Mouse (Mus musculus) right cerebral cortex, adult 2 months (tissue): ENCODE data around the gene Zzef1.

Source experiments
- DNase-seq, 2 experiments: peaks; one replicate each; pipeline ENCODE4 v3.0.0; 2021 to 2022; ENCODE audit warnings: low spot score in 2 of 2

Gene Zzef1

DNA sequence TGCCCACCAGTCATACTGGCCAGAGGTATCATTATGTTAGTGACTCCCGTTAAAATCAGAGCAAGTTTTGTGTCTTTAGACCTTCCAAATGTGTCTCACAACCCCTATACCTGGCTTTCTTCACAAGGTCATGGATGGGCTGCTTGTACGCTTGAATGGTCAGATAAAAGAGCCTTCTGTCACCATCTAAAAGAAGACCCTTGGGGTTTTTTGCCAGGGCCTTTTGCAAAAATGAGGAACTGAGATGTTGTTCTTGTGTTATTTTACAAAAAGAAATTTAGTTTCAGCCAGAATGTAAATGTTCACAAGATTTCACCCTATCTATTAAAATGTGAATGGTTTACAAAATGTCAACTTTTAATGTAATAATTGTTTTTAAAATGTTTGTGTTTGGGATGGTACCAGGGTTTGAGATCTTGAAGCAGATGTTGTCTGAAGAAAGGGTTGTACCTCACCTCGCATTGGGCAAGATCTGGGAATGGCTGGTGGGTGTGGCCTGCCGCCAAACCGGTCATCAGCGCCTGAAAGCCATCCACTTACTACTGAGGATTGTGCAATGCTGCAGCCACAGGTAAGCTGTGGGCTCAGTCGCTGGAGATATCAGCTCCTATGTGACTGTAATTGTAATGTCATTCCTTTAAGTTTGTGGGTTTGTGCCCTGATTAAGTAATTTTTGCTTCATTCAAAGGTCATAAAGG, 121.4 kb downstream of the Zzef1 start:
- DNase-seq = no peak

DNA sequence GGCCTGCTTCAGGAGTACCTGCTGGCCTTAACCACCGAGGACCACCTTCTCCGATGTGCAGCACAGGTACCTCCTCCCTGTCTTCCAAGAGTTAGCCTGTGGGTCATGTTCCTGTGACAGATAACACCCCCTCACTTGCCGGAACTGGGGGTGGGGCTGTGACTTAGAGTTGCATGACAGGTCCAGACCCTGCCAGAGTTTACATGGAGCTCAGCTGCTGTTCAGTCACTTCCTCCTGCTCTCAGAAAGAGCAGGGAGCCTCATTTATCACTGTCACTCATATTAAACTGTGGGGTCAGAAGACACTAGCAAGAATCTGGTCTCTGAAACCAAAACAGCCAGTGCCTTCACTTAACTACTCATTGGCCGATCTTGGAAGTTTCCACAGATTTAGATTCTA, 127.1 kb downstream of the Zzef1 start:
- DNase-seq = no peak

DNA sequence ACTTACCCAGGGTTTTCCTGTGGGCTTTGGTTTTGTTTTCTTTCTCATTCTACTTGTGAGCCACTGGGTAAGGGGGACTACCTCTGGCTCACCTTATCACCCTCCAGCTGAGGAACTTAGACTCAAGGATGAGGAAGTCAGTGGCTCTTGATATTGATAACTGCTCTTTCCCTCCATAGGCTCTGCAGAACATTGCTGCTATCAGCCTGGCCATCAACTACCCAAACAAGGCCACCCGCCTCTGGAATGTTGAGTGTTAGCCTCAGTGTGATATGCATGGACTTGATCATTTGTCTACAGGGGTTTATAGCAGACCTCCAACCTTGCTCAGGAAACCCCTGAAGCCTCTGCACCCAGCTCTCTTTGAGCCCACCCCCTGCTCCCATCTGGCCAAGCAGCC, 128.4 kb downstream of the Zzef1 start:
- DNase-seq = no peak

DNA sequence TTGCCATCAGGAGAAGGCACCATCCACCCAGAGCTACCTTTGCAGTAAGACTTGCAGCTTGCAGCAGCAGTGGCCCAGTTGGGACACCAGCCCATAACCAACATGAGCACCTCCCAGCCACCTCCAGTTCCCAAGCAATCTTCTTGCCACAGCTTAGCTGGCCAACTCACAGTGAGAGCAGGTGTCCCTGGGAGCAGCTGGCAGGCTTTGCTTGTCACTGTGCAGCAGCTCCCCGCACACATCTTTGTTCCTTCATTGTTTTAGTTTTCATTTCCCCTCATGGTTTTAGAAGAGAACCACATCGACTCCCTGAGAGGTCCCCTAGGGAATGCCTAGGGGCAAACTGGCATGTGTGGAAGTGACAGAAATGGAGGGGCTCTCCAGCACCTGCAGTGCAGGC, 129.0 kb downstream of the Zzef1 start:
- DNase-seq = no peak

DNA sequence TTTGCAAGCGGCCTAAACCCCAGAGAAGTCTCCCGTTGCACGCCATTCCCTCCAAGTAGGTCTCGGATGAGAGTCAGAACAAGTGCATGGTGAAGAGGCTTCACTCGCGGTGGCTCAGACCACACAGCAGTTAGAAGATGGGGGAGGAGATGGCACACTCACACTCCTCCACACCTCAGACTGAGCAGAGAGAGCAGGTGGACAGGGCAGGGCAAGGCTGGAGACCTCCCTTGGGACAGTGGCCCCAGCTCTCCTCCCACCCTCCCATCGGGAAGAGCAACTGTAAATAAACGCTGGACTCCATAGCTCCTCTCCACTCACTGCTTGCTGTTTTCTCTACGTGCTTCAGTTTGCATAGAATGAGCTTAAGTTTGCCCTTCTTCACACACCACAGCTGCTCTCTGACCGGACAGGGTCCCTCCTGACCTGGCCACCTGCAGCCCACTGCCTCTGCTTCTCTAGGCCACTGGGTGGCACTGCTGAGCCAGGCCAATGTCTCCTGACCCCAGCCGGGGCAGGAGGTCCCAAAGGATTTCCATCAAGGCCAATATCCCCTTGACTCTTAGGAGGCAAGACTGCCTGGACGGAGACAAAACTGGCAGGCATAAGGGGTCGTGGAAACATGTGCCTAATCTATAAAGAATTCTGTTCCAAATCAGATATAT, 130.3 kb downstream of the Zzef1 start:
- peak; percentile 37 to 56 for DNase-seq

DNA sequence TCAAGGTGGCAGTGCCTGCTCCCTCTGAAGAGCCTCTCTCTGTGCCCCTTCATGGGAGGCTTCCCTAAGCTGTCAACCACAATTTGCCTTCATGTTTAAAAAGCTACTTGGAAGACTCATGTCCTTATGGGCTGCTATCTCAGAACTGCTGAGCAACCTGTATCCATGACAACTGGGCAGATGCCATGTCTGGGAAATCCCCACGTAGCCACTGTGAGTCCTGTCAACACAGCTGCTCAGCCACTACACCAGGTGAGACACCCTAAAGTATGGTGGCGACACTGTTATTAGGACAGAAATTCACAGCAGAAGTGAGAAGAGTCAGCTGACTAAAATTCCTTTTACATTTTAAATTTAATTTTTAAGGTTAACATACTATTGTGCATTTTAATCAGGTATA, 132.5 kb downstream of the Zzef1 start:
- DNase-seq = peak in 1 of 2 experiments; percentile 47

DNA sequence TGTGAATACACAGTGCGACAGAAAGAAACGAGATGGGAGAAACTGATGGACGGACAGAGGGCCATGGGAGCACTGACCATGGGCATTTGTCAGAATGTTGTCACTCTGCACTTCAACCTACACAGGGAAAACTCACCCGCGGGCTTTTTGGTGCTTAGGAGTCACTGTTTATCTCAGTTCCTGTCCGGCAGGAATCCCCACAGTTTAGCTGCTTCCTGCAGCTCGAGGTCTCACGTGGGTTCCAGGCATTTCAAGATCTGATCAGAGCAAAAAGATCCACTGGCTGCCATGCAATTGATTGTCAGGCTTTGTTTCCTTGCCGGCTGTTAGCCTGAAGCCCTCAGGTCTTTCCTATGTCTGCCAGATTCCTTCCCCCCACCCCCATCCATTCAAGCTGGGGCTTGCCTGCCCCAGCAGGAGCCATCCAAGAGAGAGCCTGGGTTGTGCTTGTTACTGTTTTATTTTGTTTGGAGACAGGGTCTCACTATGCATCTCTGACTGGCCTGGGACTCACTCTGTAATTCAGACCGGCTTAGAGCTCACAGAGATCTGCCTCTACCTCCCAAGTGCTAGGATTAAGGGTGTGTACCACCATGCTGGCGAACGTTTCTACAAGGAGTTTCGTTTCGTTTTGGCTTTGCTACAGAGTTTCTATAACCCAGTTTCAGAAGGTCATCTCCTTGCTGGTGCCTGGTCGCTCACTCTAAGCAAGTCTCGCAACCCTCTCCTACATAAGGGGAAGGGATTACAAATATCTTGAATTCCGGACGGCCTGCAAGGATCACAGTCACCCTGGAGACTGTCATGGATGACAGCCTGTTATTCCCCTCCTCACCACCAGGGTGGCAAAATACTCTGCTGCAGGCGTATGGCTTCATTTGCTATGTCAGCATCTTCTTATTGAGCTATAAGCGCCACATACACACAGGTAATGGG, 144.4 kb downstream of the Zzef1 start:
- DNase-seq = peak in 1 of 2 experiments; percentile 31

DNA sequence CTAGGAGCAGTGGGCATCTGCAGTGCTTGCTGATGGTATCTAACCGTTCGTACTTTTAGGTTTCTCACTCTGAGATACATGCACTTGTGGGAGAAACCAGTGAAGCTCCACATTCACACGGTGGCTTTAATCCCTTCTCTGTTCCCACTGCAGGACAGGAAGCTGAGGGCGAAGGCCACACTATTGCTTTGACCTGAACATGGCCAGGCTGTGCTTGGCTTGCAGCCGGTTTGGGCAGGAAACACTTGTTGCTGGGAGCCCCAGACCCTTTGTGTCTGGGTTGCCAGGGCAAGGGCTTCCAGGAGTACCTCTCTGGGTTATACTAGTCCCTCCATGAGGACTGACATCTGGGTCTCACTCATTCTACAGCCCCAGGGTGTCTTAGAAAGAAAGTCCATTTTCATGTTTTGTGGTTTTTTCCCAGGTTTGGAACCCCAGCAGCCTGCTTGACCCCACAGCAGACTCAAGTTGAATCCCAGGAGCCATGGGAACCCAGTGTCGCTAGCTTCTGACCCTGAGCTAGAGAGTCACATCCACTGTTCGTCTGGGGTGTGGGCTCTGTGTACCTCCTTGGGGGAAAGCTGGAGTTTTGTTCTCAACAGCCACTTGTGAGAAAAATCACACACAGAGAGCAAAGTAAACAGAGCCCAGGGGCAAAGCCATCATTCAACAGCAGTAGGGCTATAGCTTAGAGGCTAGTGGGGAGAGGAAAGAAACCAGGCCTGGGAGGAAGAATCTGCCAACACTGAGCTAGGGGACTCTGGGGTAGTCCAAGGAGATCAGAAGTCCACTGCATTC, 149.2 kb downstream of the Zzef1 start:
- DNase-seq = no peak

DNA sequence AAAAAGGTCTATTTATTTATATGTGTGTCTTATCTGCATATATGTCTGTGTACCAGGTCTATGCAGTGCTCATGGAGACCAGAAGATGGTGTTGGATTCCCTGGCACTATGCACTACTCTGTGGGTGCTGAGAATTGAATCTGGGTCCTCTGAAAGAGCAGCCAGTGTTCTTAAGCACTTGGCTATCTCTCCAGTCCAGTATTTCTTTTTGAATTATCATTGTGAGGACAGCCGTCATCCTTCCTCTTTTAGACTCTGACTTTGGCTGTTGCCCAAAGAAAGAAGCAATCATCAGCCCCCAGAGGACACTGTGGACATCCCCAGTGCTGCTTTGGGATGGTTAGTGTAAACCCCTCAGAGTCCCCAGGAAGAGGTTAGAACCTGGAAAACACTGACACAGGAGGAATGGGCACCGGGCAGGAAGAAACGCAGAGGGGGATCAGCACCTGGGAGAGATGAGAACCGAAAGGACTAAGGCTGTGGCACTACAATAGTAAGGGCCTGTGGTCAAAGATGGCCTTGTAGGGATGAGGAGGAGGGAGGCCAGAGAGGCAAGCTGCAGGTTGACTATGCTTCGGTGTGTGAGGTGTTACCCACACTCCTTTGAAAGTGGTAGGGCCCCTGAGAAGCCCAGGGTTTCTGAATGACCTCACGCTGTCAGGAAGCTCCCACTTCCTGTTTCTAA, 150.0 kb downstream of the Zzef1 start:
- no peak for DNase-seq

DNA sequence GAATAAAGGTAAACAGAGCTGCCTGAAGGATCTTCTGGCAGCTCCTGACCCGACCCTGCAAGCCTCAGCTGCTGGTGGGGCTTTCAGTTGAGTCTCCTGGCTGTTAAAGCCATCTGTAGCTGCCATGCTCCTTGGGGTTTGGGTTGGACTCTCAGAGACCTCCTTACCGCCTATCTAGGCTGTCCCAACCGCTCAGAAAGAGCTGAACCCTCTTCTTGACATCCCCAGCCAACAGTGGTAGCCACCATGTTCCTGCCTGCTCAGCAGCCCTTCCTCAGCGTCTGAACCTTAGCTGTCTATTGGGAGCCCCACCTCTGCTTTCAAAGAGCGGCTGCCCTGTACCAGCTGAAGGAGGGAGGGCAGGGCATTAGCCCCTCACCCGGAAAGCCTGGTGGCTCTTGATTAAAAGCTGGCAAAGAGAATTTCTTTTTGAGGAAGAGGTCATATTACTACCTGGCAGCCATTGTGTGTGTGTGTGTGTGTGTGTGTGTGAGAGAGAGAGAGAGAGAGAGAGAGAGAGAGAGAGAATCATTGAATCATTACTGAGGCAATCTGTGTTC, 150.6 kb downstream of the Zzef1 start:
- DNase-seq = no peak

DNA sequence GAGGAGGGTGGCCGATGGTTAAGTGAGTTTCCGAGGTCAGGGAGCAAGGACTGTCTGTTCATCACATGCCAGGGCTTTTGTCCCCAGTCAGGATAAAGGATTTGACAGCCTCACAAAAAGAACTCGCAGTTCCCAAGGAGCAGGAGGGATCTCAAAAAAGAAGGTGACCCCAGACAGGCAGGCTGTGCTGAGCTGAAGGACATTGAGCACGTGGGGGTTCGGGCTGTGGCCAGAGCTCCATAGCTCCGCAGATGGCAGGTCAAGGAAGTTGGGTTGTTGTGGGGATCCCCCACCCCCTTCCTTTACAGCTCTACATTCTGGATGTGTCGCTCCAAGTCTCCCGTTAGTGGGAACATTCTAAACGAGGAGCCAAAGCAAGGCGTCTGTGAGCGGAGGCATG, 151.8 kb downstream of the Zzef1 start:
- no peak for DNase-seq

DNA sequence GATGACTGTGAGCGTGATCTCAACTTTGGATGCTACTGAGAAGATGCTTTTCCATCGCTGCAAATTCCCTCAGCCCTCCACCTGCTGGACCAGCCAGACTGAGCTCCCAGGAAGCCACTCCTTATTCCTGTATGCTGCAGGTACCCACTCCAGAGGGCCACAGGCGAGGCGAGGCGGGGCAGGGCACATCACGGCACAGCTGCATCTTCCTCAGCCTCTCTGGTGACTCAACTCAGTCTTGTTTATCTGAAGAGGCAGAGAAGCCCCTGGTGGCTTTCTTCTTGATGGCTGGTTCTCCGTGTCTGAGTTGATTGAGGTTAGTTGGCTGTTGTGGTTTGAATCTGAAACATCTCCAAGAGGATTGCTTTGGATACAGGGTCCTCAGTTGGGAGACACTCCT, 152.2 kb downstream of the Zzef1 start:
- no peak for DNase-seq

DNA sequence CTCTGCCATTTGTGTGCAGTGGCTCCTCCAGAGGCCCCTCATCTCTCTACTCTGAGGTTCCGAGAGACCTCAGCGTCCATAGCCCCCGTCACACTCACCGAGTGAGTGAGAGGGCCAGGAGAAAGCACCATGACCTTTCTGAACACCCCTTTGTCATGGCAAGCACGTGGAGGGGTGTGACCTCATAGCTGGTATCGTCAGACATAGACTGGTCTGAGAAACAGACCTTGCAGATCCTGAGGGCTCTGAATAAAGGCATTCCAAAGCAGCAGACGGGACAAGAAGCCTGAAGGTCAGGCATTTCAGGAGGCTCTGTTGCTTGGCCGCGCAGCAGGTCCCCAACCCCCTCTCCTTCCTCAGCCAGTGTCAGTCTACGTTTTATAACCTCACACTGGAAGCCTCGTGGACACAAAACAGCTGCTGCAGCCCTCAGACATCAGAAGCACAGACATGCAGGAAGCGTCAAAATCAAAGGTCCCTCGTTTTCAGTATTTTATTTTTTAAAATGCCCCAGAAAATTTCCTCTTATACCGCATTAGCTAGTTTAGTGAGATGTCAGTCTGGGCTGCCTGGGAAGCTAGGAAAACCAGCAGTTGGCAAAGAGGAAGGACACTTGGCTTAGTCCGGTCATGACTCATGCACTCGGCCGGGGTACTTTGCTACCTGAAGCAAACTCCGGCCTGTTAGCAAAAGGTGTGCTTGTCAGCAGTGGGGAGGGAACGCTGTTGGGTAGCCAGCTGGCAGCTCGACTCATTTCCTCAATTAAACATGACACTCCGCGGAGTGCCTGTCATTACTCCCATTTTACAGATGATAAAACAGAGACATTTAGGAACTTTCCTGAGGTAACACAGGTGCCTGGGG, 155.3 kb downstream of the Zzef1 start:
- no peak for DNase-seq

DNA sequence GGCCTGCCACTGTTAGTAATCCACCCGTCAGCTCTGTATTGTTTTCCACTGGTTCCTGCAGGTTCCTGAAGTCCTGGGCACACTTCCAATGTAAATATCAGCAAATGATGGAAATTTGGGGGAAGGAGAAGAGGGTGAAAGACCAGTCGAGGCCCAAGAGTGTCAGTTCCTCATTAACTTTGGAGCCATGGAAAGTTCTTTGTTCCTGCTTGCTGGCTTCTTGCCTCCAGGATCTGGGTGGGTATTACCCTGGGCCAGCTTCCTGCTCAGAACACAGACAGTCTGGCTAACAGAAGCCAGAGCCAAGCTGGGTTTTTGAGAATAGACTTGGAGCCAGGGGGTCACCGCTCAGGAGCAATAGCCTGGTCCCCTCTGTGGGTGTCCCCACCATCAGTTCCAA, 156.2 kb downstream of the Zzef1 start:
- no peak for DNase-seq

DNA sequence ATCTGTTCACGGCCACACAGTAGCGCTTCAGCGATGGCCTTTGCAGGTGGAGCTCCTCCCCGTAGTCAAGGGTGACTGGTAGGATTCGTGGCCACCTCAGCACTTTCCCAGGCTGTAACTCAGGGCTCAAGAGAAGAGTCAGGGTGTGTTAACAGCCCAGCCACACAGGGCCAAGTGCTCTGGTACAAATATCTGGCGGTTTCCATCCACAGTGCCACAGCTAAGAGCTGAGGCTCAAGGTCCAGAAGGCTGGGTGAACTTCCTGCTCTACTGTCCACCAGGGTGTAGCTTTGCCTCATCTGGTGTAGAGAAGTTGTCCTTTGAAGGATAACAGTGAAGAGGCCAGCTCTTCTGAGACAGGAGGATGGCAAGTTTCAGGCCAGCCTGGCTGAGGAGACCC, 156.7 kb downstream of the Zzef1 start:
- no peak for DNase-seq

DNA sequence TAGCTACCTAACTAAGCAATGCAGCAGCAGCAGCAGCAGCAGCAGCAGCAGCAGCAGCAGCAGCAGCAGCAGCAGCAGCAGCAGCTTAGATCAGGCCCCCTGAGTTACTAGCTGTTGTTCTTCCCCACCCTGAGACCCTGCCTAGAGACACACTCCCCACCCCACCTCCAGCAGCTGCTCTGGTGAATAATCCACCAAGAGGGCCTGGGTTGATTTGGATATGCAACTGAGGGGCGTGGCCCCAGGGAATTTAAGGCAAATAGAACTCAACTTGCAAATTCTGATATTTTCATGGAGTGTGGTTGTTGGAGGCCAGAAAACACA, 157.1 kb downstream of the Zzef1 start:
- DNase-seq = no peak

DNA sequence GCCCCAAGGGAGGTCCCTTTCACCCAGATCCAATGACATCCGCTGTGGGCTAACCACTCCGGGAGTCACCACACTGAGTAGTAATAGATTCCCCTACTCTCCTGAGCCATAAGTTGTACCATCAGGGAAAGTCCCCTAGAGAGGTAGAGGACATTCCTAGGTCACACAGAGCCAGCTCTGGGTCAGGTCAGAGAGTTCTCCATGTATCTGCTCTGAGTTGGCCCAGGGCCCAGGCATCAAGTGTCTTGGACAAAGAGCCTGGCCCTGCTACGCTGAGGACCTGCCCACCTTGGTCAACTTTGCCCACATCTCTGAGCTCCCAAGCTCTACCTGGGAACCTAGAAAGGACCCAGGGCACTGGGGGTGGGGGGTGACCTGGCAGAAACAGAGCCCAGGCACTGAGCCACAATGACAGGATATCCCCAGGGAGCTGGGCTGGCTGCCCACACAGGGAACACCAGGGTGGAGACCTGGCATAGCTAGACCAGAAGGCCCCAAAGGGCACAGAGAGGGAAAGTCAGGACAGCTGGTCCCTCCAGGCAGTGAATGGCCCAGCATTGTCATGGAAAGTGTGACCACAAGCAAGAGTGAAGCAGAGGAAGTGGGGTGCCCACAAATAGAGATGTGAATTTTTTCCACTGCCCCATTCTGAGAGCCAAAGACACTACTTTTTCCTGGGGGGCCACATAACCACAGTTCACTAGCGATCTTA, 157.6 kb downstream of the Zzef1 start:
- DNase-seq = no peak

DNA sequence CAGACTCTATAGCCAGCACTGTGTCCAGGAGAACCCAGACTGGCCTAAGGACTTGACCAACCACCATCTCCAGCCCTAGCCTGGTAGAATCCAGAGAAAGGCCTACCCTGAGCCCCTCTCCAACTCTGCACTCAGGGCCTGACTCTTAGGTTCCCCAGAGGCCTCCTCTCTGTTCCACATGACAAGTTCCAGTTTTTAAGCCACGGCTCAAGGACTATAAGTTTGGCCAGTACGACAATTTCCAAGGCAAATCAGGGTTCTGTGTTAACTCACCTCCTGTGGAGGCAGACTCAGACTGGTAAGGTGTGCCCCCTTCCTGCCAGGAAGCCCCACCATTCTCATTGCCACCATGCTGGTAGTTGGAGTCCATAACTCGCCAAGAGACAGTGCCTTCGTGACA, 158.2 kb downstream of the Zzef1 start:
- no peak for DNase-seq

DNA sequence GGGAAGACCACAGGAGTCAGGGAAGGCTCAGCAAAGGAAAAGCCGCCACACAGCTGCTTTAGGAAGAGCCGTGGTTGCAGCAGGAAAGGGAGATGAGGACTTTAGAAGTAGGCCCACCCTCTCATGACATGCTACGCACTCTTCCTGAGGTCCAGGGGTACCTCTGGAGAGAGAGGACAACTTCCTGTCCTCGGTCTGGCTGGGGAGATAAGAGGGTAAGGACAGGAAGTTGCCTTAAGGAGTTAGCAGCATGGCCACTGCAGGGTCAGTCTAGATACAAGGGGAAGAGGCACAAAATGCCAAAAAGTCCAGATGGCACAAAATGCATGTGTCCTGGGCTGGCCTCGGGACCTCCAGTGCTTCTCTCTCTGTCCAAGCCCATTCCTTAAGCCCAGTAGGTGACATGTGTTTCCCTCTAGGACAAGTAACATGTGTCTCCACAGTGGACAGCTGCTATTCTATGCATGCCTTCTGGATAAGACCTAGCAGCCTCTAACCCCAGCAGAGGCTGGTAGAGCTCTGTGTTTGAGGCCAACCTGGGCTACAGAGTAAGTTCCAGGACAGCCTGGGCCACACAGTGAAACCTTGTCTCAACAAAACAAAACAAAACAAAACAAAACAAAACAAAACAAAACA, 159.4 kb downstream of the Zzef1 start:
- DNase-seq = no peak
